Mouse (Mus musculus) testis, adult 2 months (tissue): Measurements from ENCODE around the gene Npvf.

Experiments used
- CTCF ChIP-seq: fragments of 200-500 bp; IDR thresholded peaks from 2 replicates; pipeline ENCODE4 v1.5.1; 2012; ENCODE audit warnings: low read depth, mild to moderate bottlenecking, inconsistent platforms, low read length, moderate library complexity; ENCODE audit not compliant: control insufficient read depth, insufficient read depth, insufficient replicate concordance
- POLR2A ChIP-seq: fragments of 200-500 bp; IDR thresholded peaks from 2 replicates; pipeline ENCODE4 v1.6.1; 2012; ENCODE audit warnings: low read depth, mild to moderate bottlenecking, inconsistent platforms, low read length, moderate library complexity; ENCODE audit not compliant: control insufficient read depth

- TF ChIP-seq CTCF, result no peak
- no peak for TF ChIP-seq POLR2A
Observed at GRCm38 (mm10) chr6:50662925-50663583, 8.8 kb upstream of the Npvf start.
